Mouse (Mus musculus) limb, embryonic 10.5 days (tissue): ENCODE results near the gene Zfp385b. TPM values are rescaled to one million over a fixed set of nuclear protein-coding genes. Genes with fewer than 3 reads are reported as not detected.

Experiments
- DNase-seq: peaks from one replicate; pipeline ENCODE4 v3.0.0-alpha.2; 2017; ENCODE audit warnings: low spot score
- H3K27ac ChIP-seq: fragments of 300-500 bp; sonication (generic); 2 replicates; pipeline ENCODE4 v1.5.1; 2016; ENCODE audit warnings: mild to moderate bottlenecking
- H3K27me3 ChIP-seq: fragments of 300-500 bp; sonication (generic); 2 replicates; pipeline ENCODE4 v1.6.1; 2016; ENCODE audit warnings: low read depth, mild to moderate bottlenecking; ENCODE audit not compliant: poor library complexity, severe bottlenecking
- H3K36me3 ChIP-seq: fragments of 300-500 bp; sonication (generic); 2 replicates; pipeline ENCODE4 v1.6.1; 2016; ENCODE audit warnings: mild to moderate bottlenecking, moderate library complexity
- H3K4me1 ChIP-seq: fragments of 300-500 bp; sonication (generic); 2 replicates; pipeline ENCODE4 v1.6.1; 2016
- H3K4me3 ChIP-seq: fragments of 300-500 bp; sonication (generic); 2 replicates; pipeline ENCODE4 v1.5.1; 2016; ENCODE audit warnings: mild to moderate bottlenecking, moderate library complexity
- H3K9me3 ChIP-seq: fragments of 300-500 bp; sonication (generic); replicated peaks from 2 replicates; pipeline ENCODE4 v1.6.1; 2016; ENCODE audit warnings: mild to moderate bottlenecking
- WGBS: fragments of 180-500 bp; shearing (Covaris S2); methylation state at CpG from one replicate; pipeline ENCODE4 v1.1.7; 2016; 5-methylcytosine and 5-hydroxymethylcytosine counted together
- polyA plus RNA-seq: library from polyadenylated mRNA; unstranded; fragments of >200 nt; fragmentation: Nextera tagmentation; extraction: Ambion mirVana; gene quantifications from 2 replicates; pipeline ENCODE4 v1.2.1, GENCODE M21; 2016

Gene Zfp385b
- polyA plus RNA-seq, 1 experiment from 2014 or later: 0.71 TPM

GRCm38 (mm10) chr2:77487151-77487550 is 332.3 kb downstream of the Zfp385b start:
- Histone ChIP-seq H3K27ac (no peak overlapping the region), H3K4me1 (no peaks in the 10 kb centered on the region), H3K4me3 (no peak overlapping the region), H3K9me3 (no peaks in the 10 kb centered on the region), H3K36me3 (no peaks in the 10 kb centered on the region), H3K27me3 (no peaks in the 10 kb centered on the region)
- DNase-seq: no peak
- 91% methylated on average over 8 of the region's 8 CpGs for WGBS

- Histone ChIP-seq H3K9me3 (no peaks in the 10 kb centered on the region), H3K27me3 (0 out of 2 replicates have a peak, but pooled peaks cover 10% of the 10 kb centered on the region), H3K27ac (no peak overlapping the region), H3K4me3 (no peak overlapping the region), H3K36me3 (no peaks in the 10 kb centered on the region), H3K4me1 (0 out of 2 replicates have a peak, but pooled peaks cover 3% of the 10 kb centered on the region)
- no peak for DNase-seq
- WGBS: 73% methylated on average over 10 of the region's 10 CpGs
These were observed 338.2 kb downstream of the Zfp385b start for GRCm38 (mm10) chr2:77481274-77481673.

GRCm38 (mm10) chr2:77477536-77477935 is 341.9 kb downstream of the Zfp385b start:
- 0 out of 2 replicates have a peak, but pooled peaks cover 2% of the 10 kb centered on the region for H3K9me3 ChIP-seq
- 61% methylated on average over 10 of the region's 10 CpGs for WGBS
- no peak overlapping the region for H3K27ac ChIP-seq
- no peak overlapping the region for H3K4me3 ChIP-seq
- H3K27me3 ChIP-seq: 0 out of 2 replicates have a peak, but pooled peaks cover 10% of the 10 kb centered on the region
- H3K4me1 ChIP-seq: 0 out of 2 replicates have a peak, but pooled peaks cover 3% of the 10 kb centered on the region
- no peaks in the 10 kb centered on the region for H3K36me3 ChIP-seq
- DNase-seq: no peak

GRCm38 (mm10) chr2:77476444-77476843 is 343.0 kb downstream of the Zfp385b start:
- Histone ChIP-seq H3K27me3 (0 out of 2 replicates have a peak, but pooled peaks cover 10% of the 10 kb centered on the region), H3K9me3 (0 out of 2 replicates have a peak, but pooled peaks cover 2% of the 10 kb centered on the region), H3K36me3 (no peaks in the 10 kb centered on the region), H3K4me3 (no peak overlapping the region), H3K27ac (no peak overlapping the region), H3K4me1 (0 out of 2 replicates have a peak, but pooled peaks cover 2% of the 10 kb centered on the region)
- no peak for DNase-seq
- WGBS: 61% methylated on average over 8 of the region's 8 CpGs

- H3K27ac ChIP-seq: no peak overlapping the region
- H3K4me1 ChIP-seq: no peaks in the 10 kb centered on the region
- no peaks in the 10 kb centered on the region for H3K36me3 ChIP-seq
- 0 out of 2 replicates have a peak, but pooled peaks cover 2% of the 10 kb centered on the region for H3K9me3 ChIP-seq
- no peak overlapping the region for H3K4me3 ChIP-seq
- 88% methylated on average over 11 of the region's 11 CpGs for WGBS
- DNase-seq: no peak
- H3K27me3 ChIP-seq: no peaks in the 10 kb centered on the region
These were observed 347.1 kb downstream of the Zfp385b start for GRCm38 (mm10) chr2:77472254-77472837.

- Histone ChIP-seq H3K4me3 (no peak overlapping the region), H3K9me3 (0 out of 2 replicates have a peak, but pooled peaks cover 2% of the 10 kb centered on the region), H3K36me3 (no peaks in the 10 kb centered on the region), H3K27me3 (no peaks in the 10 kb centered on the region), H3K4me1 (no peaks in the 10 kb centered on the region), H3K27ac (no peak overlapping the region; the same call in 1 of the 2 replicates)
- WGBS: 69% methylated on average over 7 of the region's 7 CpGs
- DNase-seq: no peak
These were observed 348.7 kb downstream of the Zfp385b start for GRCm38 (mm10) chr2:77470716-77471115.

- Histone ChIP-seq H3K27ac (no peak overlapping the region), H3K4me1 (no peaks in the 10 kb centered on the region), H3K27me3 (no peaks in the 10 kb centered on the region), H3K36me3 (no peaks in the 10 kb centered on the region), H3K4me3 (no peak overlapping the region), H3K9me3 (no peaks in the 10 kb centered on the region)
- WGBS: 93% methylated on average over 10 of the region's 10 CpGs
- no peak for DNase-seq
These were observed 358.0 kb downstream of the Zfp385b start for GRCm38 (mm10) chr2:77461413-77461812.

- no peaks in the 10 kb centered on the region for H3K27me3 ChIP-seq
- no peak for DNase-seq
- WGBS: 90% methylated on average over 6 of the region's 6 CpGs
- H3K4me3 ChIP-seq: no peak overlapping the region
- H3K9me3 ChIP-seq: no peaks in the 10 kb centered on the region
- no peaks in the 10 kb centered on the region for H3K36me3 ChIP-seq
- no peak overlapping the region for H3K27ac ChIP-seq
- no peaks in the 10 kb centered on the region for H3K4me1 ChIP-seq
These were observed 359.4 kb downstream of the Zfp385b start for GRCm38 (mm10) chr2:77460011-77460410.

GRCm38 (mm10) chr2:77458431-77458830 is 361.0 kb downstream of the Zfp385b start:
- Histone ChIP-seq H3K9me3 (no peaks in the 10 kb centered on the region), H3K27ac (no peak overlapping the region), H3K4me1 (peaks cover 9% of the 10 kb centered on the region; the same call in 1 of the 2 replicates), H3K27me3 (no peaks in the 10 kb centered on the region), H3K4me3 (no peak overlapping the region), H3K36me3 (no peaks in the 10 kb centered on the region)
- no peak for DNase-seq
- 92% methylated on average over 6 of the region's 6 CpGs for WGBS

GRCm38 (mm10) chr2:77457120-77457519 is 362.3 kb downstream of the Zfp385b start:
- no peak for DNase-seq

GRCm38 (mm10) chr2:77456602-77457001 is 362.8 kb downstream of the Zfp385b start:
- H3K4me1 ChIP-seq: peaks cover 9% of the 10 kb centered on the region; the same call in 1 of the 2 replicates
- no peak overlapping the region for H3K4me3 ChIP-seq
- peak; percentile 59 for DNase-seq
- no peaks in the 10 kb centered on the region for H3K27me3 ChIP-seq
- no peaks in the 10 kb centered on the region for H3K9me3 ChIP-seq
- H3K27ac ChIP-seq: no peak overlapping the region
- no peaks in the 10 kb centered on the region for H3K36me3 ChIP-seq
- 51% methylated on average over 4 of the region's 4 CpGs for WGBS

More at GRCm38 (mm10) chr2:77457120-77457519, 362.3 kb downstream of the Zfp385b start:
- Histone ChIP-seq H3K36me3 (no peaks in the 10 kb centered on the region), H3K4me3 (no peak overlapping the region), H3K27ac (no peak overlapping the region), H3K9me3 (no peaks in the 10 kb centered on the region), H3K27me3 (no peaks in the 10 kb centered on the region), H3K4me1 (peaks cover 9% of the 10 kb centered on the region; the same call in 1 of the 2 replicates)
- 76% methylated on average over 1 of the region's 1 CpGs for WGBS

GRCm38 (mm10) chr2:77454341-77454937 is 365.0 kb downstream of the Zfp385b start:
- H3K27ac ChIP-seq: no peak overlapping the region
- H3K9me3 ChIP-seq: no peaks in the 10 kb centered on the region
- WGBS: 79% methylated on average over 7 of the region's 7 CpGs
- peaks cover 9% of the 10 kb centered on the region; the same call in 1 of the 2 replicates for H3K4me1 ChIP-seq
- H3K27me3 ChIP-seq: no peaks in the 10 kb centered on the region
- DNase-seq: no peak
- H3K36me3 ChIP-seq: no peaks in the 10 kb centered on the region
- no peak overlapping the region for H3K4me3 ChIP-seq

- 71% methylated on average over 3 of the region's 3 CpGs for WGBS
- no peak overlapping the region for H3K4me3 ChIP-seq
- H3K27ac ChIP-seq: no peak overlapping the region
- no peaks in the 10 kb centered on the region for H3K36me3 ChIP-seq
- no peak for DNase-seq
- H3K4me1 ChIP-seq: peaks cover 12% of the 10 kb centered on the region; the same call in 1 of the 2 replicates
- H3K9me3 ChIP-seq: no peaks in the 10 kb centered on the region
- no peaks in the 10 kb centered on the region for H3K27me3 ChIP-seq
These were observed 365.7 kb downstream of the Zfp385b start for GRCm38 (mm10) chr2:77453786-77454185.
